Mouse (Mus musculus) heart, embryonic 12.5 days (tissue): ENCODE results near the gene Myod1. TPM values are rescaled to one million over a fixed set of nuclear protein-coding genes. Genes with fewer than 3 reads are reported as not detected.

Experiments used
- ATAC-seq: fragments of 200-750 bp; cut with Nextera tagmentation; 2 replicates; pipeline ENCODE4 v1.8.0; 2017; ENCODE audit warnings: moderate TSS enrichment, moderate library complexity; ENCODE audit not compliant: insufficient number of reproducible peaks, low FRiP score
- H3K27ac ChIP-seq: fragments of 300-500 bp; sonication (generic); 2 replicates; pipeline ENCODE4 v1.5.1; 2016; ENCODE audit warnings: mild to moderate bottlenecking, moderate library complexity; ENCODE audit not compliant: poor library complexity, severe bottlenecking
- H3K27me3 ChIP-seq: fragments of 300-500 bp; sonication (generic); replicated peaks from 2 replicates; pipeline ENCODE4 v1.6.1; 2016; ENCODE audit warnings: mild to moderate bottlenecking, moderate library complexity
- H3K36me3 ChIP-seq: fragments of 300-500 bp; sonication (generic); 2 replicates; pipeline ENCODE4 v1.6.1; 2016; ENCODE audit warnings: mild to moderate bottlenecking, moderate library complexity
- H3K4me1 ChIP-seq: fragments of 300-500 bp; sonication (generic); replicated peaks from 2 replicates; pipeline ENCODE4 v1.6.1; 2016; ENCODE audit warnings: mild to moderate bottlenecking
- H3K4me2 ChIP-seq: fragments of 300-500 bp; sonication (generic); 2 replicates; pipeline ENCODE4 v1.6.1; 2016; ENCODE audit warnings: mild to moderate bottlenecking, moderate library complexity
- H3K4me3 ChIP-seq: fragments of 300-500 bp; sonication (generic); 2 replicates; pipeline ENCODE4 v1.5.1; 2016; ENCODE audit warnings: mild to moderate bottlenecking
- H3K9ac ChIP-seq: fragments of 300-500 bp; sonication (generic); 2 replicates; pipeline ENCODE4 v1.6.1; 2016; ENCODE audit warnings: mild to moderate bottlenecking, moderate library complexity
- H3K9me3 ChIP-seq: fragments of 300-500 bp; sonication (generic); replicated peaks from 2 replicates; pipeline ENCODE4 v1.6.1; 2016; ENCODE audit warnings: mild to moderate bottlenecking, moderate library complexity
- WGBS: fragments of 180-500 bp; shearing (Covaris S2); methylation state at CpG from one replicate; pipeline ENCODE4 v1.1.7; 2016; 5-methylcytosine and 5-hydroxymethylcytosine counted together
- polyA plus RNA-seq: library from polyadenylated mRNA; unstranded; fragments of >200 nt; fragmentation: Nextera tagmentation; extraction: Ambion mirVana; gene quantifications from 2 replicates; pipeline ENCODE4 v1.2.1, GENCODE M21; 2016

The Myod1 gene
- polyA plus RNA-seq, 1 experiment from 2014 or later = 0.50 TPM

DNA sequence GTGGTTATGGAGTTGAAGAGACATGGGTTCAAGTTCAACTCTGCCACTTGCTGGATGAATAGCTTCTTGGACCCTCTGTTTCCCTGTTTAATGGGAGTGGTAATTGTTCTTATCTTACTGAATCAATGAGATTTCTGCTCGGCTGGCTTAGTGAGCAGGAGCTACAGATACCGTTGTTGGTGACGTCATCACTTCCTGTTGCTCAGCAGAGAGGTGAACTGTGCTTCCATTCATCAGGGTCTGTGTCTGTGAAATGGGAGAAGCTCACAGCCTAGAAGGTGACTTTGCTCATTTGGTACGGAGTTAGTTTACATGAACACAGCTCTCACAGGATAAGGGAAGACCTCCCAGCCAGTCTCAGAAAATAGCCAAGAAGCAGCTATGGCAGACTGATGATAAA, 22.4 kb upstream of the Myod1 start:
- Histone ChIP-seq H3K4me2 (no peak overlapping the region), H3K9ac (no peak overlapping the region), H3K9me3 (no peaks in the 10 kb centered on the region), H3K27me3 (peaks cover 39% of the 10 kb centered on the region), H3K4me3 (no peak overlapping the region), H3K27ac (no peak overlapping the region), H3K36me3 (no peaks in the 10 kb centered on the region), H3K4me1 (no peaks in the 10 kb centered on the region)
- WGBS = 42% methylated on average over 4 of the region's 4 CpGs
- no peak for ATAC-seq

DNA sequence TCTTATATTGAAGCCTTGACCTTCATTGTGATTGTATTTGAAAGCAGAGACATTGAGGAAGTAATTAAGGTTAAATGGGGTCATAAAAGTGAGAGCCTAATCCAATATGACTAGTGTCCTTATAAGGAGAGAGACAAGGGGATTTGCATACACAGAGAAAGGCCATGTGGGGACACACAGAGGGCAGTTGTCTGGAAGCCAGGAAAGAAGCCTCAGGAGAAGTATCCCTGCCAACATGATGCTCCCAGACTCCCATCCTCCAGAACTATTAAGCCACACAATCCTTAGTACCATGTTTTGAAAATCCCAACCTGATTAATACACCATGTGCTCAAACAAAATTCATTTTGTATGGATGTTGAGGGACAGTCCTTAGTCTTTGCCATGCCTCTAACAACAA, 14.5 kb upstream of the Myod1 start:
- H3K4me3 ChIP-seq = no peak overlapping the region
- ATAC-seq = no peak

GRCm38 (mm10) chr7:46364154-46364553, 12.1 kb upstream of the Myod1 start:
- Histone ChIP-seq H3K4me3 (no peak overlapping the region), H3K9ac (no peak overlapping the region), H3K9me3 (no peaks in the 10 kb centered on the region), H3K4me2 (no peak overlapping the region), H3K27ac (no peak overlapping the region), H3K36me3 (no peaks in the 10 kb centered on the region), H3K4me1 (peaks cover 8% of the 10 kb centered on the region), H3K27me3 (peaks cover 49% of the 10 kb centered on the region)
- WGBS = 34% methylated on average over 5 of the region's 5 CpGs
- ATAC-seq = no peak

More for the DNA sequence above, 14.5 kb upstream of the Myod1 start:
- peaks cover 31% of the 10 kb centered on the region for H3K27me3 ChIP-seq
- H3K36me3 ChIP-seq = no peaks in the 10 kb centered on the region
- H3K4me1 ChIP-seq = peaks cover 8% of the 10 kb centered on the region
- H3K9me3 ChIP-seq = no peaks in the 10 kb centered on the region
- H3K27ac ChIP-seq = no peak overlapping the region
- H3K4me2 ChIP-seq = no peak overlapping the region
- no peak overlapping the region for H3K9ac ChIP-seq

DNA sequence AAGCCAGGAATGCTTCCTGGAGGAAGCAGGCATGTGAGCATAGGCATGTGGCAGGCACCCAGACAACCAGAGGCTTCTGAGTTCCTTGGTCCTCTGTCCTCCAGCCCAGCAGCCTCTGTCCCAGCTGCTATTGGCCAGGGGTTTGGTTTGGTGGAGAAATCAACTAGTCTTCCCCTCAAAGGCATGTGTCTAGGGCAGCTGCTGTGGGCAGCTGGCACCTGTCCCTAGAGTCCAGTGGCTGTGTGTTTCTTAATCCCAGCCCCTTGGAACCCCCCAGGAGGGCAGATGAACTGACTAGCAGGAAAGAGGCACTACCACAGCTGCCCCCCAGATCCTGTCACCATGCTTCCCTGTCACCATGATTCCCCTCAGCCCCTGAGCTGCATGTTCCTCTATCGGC, 10.5 kb upstream of the Myod1 start:
- Histone ChIP-seq H3K9ac (no peak overlapping the region), H3K4me1 (peaks cover 8% of the 10 kb centered on the region), H3K4me3 (no peak overlapping the region), H3K4me2 (no peak overlapping the region), H3K36me3 (no peaks in the 10 kb centered on the region), H3K27me3 (peaks cover 65% of the 10 kb centered on the region), H3K27ac (no peak overlapping the region), H3K9me3 (no peaks in the 10 kb centered on the region)
- WGBS = 85% methylated on average over 1 of the region's 1 CpGs
- no peak for ATAC-seq

GRCm38 (mm10) chr7:46371104-46371503, 5.2 kb upstream of the Myod1 start:
- Histone ChIP-seq H3K4me3 (no peak overlapping the region), H3K27ac (no peak overlapping the region), H3K4me2 (no peak overlapping the region), H3K36me3 (no peaks in the 10 kb centered on the region), H3K27me3 (peaks cover 91% of the 10 kb centered on the region), H3K9ac (no peak overlapping the region), H3K9me3 (no peaks in the 10 kb centered on the region), H3K4me1 (no peaks in the 10 kb centered on the region)
- no peak for ATAC-seq
- WGBS = 56% methylated on average over 4 of the region's 4 CpGs

- 2% methylated on average over 33 of the region's 33 CpGs for WGBS
- H3K9me3 ChIP-seq = no peaks in the 10 kb centered on the region
- H3K36me3 ChIP-seq = no peaks in the 10 kb centered on the region
- peak overlapping the region; percentile 51 for H3K4me2 ChIP-seq
- no peak overlapping the region for H3K27ac ChIP-seq
- H3K27me3 ChIP-seq = peaks cover 98% of the 10 kb centered on the region
- no peak for ATAC-seq
- peaks cover 14% of the 10 kb centered on the region for H3K4me1 ChIP-seq
- H3K4me3 ChIP-seq = peak overlapping the region; percentile 18
- H3K9ac ChIP-seq = no peak overlapping the region
These were observed 703 bp downstream of the Myod1 start for GRCm38 (mm10) chr7:46377008-46377346.

DNA sequence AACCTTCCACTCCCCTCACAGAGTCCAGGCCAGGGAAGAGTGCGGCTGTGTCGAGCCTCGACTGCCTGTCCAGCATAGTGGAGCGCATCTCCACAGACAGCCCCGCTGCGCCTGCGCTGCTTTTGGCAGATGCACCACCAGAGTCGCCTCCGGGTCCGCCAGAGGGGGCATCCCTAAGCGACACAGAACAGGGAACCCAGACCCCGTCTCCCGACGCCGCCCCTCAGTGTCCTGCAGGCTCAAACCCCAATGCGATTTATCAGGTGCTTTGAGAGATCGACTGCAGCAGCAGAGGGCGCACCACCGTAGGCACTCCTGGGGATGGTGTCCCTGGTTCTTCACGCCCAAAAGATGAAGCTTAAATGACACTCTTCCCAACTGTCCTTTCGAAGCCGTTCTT, 1.8 kb downstream of the Myod1 start:
- Histone ChIP-seq H3K9me3 (no peaks in the 10 kb centered on the region), H3K4me3 (no peak overlapping the region), H3K9ac (no peak overlapping the region), H3K4me2 (peak overlapping the region; percentile 11; the same call in 1 of the 2 replicates), H3K27ac (no peak overlapping the region), H3K27me3 (peaks cover 93% of the 10 kb centered on the region), H3K4me1 (peaks cover 14% of the 10 kb centered on the region), H3K36me3 (no peaks in the 10 kb centered on the region)
- 3% methylated on average over 22 of the region's 22 CpGs for WGBS
- no peak for ATAC-seq

DNA sequence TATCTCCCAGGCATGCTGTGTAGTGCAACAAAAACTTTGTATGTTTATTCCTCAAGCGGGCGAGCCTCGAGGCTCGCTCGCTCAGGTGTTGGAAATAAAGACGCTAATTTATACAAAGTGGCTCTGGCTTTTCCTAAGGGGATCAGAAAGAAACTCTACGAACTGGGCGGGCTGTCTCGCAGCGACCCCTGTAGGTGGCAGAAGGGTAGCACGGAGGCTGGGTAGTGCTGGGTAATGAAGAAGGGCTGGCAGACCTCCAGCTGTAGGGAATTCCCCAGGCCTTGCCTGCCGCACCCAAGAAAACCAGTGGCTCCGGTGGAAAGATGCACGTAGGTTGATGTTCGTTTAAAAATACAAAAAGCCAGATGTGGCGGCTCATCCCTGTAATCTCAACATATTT, 2.7 kb downstream of the Myod1 start:
- WGBS = 9% methylated on average over 16 of the region's 16 CpGs
- Histone ChIP-seq H3K4me2 (no peak overlapping the region), H3K36me3 (no peaks in the 10 kb centered on the region), H3K27me3 (peaks cover 85% of the 10 kb centered on the region), H3K4me1 (peaks cover 14% of the 10 kb centered on the region), H3K9me3 (no peaks in the 10 kb centered on the region), H3K27ac (no peak overlapping the region), H3K4me3 (no peak overlapping the region), H3K9ac (no peak overlapping the region)
- no peak for ATAC-seq

DNA sequence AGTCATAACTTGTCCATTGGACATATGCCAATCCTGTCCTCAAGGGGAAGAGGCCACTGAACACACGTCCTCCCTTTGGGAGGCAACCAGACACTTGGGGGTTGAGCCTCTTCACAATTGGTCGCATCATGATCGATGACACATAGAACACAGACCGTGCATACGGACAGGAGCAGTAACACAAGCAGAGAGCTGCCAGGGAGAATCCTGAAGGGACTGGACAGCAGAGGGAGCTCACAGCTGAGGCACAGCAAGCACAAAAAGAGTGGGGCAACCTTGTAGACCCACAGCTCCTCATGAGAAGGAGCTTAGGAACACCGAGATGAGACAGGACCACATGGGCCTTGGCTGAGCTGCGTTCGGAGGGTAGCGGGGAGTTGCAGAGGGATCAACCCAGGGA, 4.4 kb downstream of the Myod1 start:
- peaks cover 71% of the 10 kb centered on the region for H3K27me3 ChIP-seq
- ATAC-seq = no peak

GRCm38 (mm10) chr7:46387430-46387829, 11.2 kb downstream of the Myod1 start:
- ATAC-seq = no peak
- 71% methylated on average over 3 of the region's 3 CpGs for WGBS
- no peak overlapping the region for H3K4me3 ChIP-seq

More for the DNA sequence above, 4.4 kb downstream of the Myod1 start:
- H3K4me3 ChIP-seq = no peak overlapping the region
- H3K9ac ChIP-seq = no peak overlapping the region
- H3K4me2 ChIP-seq = no peak overlapping the region
- H3K9me3 ChIP-seq = no peaks in the 10 kb centered on the region
- 65% methylated on average over 9 of the region's 9 CpGs for WGBS
- H3K4me1 ChIP-seq = peaks cover 14% of the 10 kb centered on the region
- H3K27ac ChIP-seq = no peak overlapping the region
- no peaks in the 10 kb centered on the region for H3K36me3 ChIP-seq

DNA sequence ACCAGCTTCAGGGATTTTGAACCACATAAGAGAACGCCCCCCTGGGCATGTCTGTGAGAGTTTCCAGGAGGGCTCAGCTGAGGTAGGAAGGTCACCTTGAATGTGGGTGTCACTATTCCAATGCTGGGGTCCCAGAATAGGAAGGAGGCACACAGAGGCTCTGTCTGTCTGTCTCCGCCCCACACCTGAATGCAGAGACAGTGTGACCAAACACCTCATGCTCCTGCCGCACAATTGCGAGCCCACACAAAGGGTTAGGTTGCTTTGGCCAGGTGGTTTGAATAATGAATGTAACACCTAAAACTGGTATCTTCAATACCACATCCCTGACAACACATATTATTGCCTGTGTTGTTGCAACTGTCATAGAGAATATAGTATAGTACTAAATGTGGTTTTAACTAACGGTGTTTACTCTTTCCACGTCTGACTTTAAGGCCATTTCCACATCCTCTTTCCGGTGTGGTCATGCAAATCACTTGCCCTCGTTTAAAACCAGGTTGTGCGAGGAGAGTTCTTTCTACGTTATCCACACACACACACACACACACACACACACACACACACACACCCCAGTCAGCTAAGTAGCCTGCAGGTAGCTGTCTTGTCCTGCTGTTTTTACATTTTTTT, 13.3 kb downstream of the Myod1 start:
- H3K4me1 ChIP-seq = no peaks in the 10 kb centered on the region
- ATAC-seq = no peak
- H3K9ac ChIP-seq = no peak overlapping the region
- 79% methylated on average over 10 of the region's 10 CpGs for WGBS
- H3K9me3 ChIP-seq = no peaks in the 10 kb centered on the region
- no peak overlapping the region for H3K27ac ChIP-seq
- peaks cover 56% of the 10 kb centered on the region for H3K27me3 ChIP-seq
- no peak overlapping the region for H3K4me2 ChIP-seq
- no peaks in the 10 kb centered on the region for H3K36me3 ChIP-seq
- H3K4me3 ChIP-seq = no peak overlapping the region

More at GRCm38 (mm10) chr7:46387430-46387829, 11.2 kb downstream of the Myod1 start:
- Histone ChIP-seq H3K27me3 (peaks cover 42% of the 10 kb centered on the region), H3K4me1 (no peaks in the 10 kb centered on the region), H3K9me3 (no peaks in the 10 kb centered on the region), H3K27ac (no peak overlapping the region), H3K36me3 (no peaks in the 10 kb centered on the region), H3K4me2 (no peak overlapping the region), H3K9ac (no peak overlapping the region)

GRCm38 (mm10) chr7:46390226-46390625, 14.0 kb downstream of the Myod1 start:
- WGBS = 60% methylated on average over 4 of the region's 4 CpGs
- no peak overlapping the region for H3K4me2 ChIP-seq
- no peaks in the 10 kb centered on the region for H3K4me1 ChIP-seq
- H3K9ac ChIP-seq = no peak overlapping the region
- H3K27ac ChIP-seq = no peak overlapping the region
- no peak for ATAC-seq
- H3K36me3 ChIP-seq = no peaks in the 10 kb centered on the region
- H3K27me3 ChIP-seq = peaks cover 62% of the 10 kb centered on the region
- H3K9me3 ChIP-seq = no peaks in the 10 kb centered on the region
- H3K4me3 ChIP-seq = no peak overlapping the region
